Mouse (Mus musculus): ENCODE measurements around the gene Usp4. TPM values are rescaled to one million over a fixed set of nuclear protein-coding genes. Genes with fewer than 3 reads are reported as not detected.

Usp4 gene
- total and polyA plus RNA-seq, 2 experiments from 2014 or later = 112 to 134 TPM

DNA sequence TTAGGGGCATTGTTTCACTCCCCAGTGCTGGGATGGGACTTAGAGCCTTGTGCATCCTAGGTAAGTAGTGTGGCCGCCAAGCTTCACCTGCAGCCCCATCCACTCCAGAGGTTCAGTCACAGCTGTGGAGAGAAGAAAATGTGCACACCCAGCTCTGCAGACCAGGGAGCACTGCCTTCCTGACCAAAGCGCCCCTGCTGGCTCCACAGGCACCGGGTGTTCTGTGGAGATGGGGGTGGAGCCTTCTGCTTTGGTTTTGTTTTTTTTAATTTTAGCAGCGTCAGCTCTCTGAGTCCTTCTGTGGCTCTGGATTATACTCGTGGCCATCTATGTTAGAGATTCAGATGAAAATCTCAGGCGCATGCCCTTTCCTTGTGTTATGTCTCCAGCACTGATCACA is 41.6 kb downstream of the Usp4 start:
- H3K4me1 ChIP-seq (ENCODE audit: insufficient read depth) = no peaks in the 10 kb centered on the region
- H3K36me3 ChIP-seq (ENCODE audit: insufficient read depth) = peaks cover 81% of the 10 kb centered on the region
- no peak overlapping the region for H3K4me2 ChIP-seq (ENCODE audit: low read depth)
- H3K9me3 ChIP-seq (ENCODE audit: low read length) = no peaks in the 10 kb centered on the region
- H3K9ac ChIP-seq = no peak overlapping the region
- H3K27me3 ChIP-seq (ENCODE audit: insufficient read depth, low read length) = no peaks in the 10 kb centered on the region
- no peak overlapping the region for H3K4me3 ChIP-seq (ENCODE audit: low read depth, low read length)
- DNase-seq (no peak), ATAC-seq (no peak)
- 79% methylated on average over 6 of the region's 6 CpGs for WGBS
- no peak overlapping the region for H3K27ac ChIP-seq (ENCODE audit: low read depth, low read length)
- no peak for TF ChIP-seq CTCF (IDR thresholded peaks at IDR 0.05; ENCODE audit: low read depth)

- Histone ChIP-seq H3K36me3 (ENCODE audit: insufficient read depth) (peaks cover 59% of the 10 kb centered on the region), H3K9ac (no peak within 1 kb of the TSS), H3K4me1 (ENCODE audit: insufficient read depth) (no peaks in the 10 kb centered on the region), H3K4me3 (ENCODE audit: low read depth, low read length) (no peak within 1 kb of the TSS), H3K27ac (ENCODE audit: low read depth, low read length) (no peak within 1 kb of the TSS), H3K9me3 (ENCODE audit: low read length) (no peaks in the 10 kb centered on the region), H3K4me2 (ENCODE audit: low read depth) (no peak within 1 kb of the TSS), H3K27me3 (ENCODE audit: insufficient read depth, low read length) (no peaks in the 10 kb centered on the region)
- 55% methylated on average over 18 of the region's 18 CpGs for WGBS
- no peak for ATAC-seq
- TF ChIP-seq CTCF (IDR thresholded peaks at IDR 0.05; ENCODE audit: low read depth) = 0 out of 2 replicates have a peak, but pooled peaks have one; percentile 13
- DNase-seq = no peak
Measured at GRCm38 (mm10) chr9:108392676-108393075, 45.0 kb downstream of the Usp4 start, which contains the start of gene 1700102P08Rik. 1700102P08Rik (plus strand) TSS chr9:108392805.

DNA sequence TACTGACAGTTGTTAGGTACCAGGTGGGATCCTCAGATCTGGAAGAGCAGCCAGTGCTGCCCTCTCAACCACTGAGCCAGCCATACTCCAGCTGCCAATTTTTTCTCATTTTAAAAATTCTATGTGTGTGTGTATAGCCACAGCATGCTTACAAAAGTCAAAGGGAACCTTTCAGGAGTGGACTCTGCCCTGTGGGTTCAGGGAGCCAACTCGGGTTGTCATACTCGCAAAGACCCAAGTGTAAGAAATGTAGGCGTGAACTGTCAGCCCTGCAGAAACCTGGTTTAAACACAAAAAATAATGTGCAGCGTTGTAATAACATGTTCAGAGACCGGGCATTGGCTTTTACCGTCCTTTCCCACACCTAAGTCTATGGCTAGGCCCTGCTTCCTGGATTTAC is 46.5 kb downstream of the Usp4 start:
- Histone ChIP-seq H3K9me3 (ENCODE audit: low read length) (no peaks in the 10 kb centered on the region), H3K4me3 (ENCODE audit: low read depth, low read length) (no peak overlapping the region), H3K4me1 (ENCODE audit: insufficient read depth) (no peaks in the 10 kb centered on the region), H3K27ac (ENCODE audit: low read depth, low read length) (no peak overlapping the region), H3K4me2 (ENCODE audit: low read depth) (no peak overlapping the region), H3K9ac (no peak overlapping the region), H3K36me3 (ENCODE audit: insufficient read depth) (peaks cover 44% of the 10 kb centered on the region), H3K27me3 (ENCODE audit: insufficient read depth, low read length) (no peaks in the 10 kb centered on the region)
- 95% methylated on average over 6 of the region's 6 CpGs for WGBS
- TF ChIP-seq CTCF (IDR thresholded peaks at IDR 0.05; ENCODE audit: low read depth) = no peak
- DNase-seq = no peak
- no peak for ATAC-seq

GRCm38 (mm10) chr9:108395427-108395826 is 47.8 kb downstream of the Usp4 start:
- DNase-seq (no peak), ATAC-seq (no peak)
- H3K27me3 ChIP-seq (ENCODE audit: insufficient read depth, low read length) = no peaks in the 10 kb centered on the region
- no peak overlapping the region for H3K27ac ChIP-seq (ENCODE audit: low read depth, low read length)
- WGBS = 100% methylated on average over 1 of the region's 1 CpGs
- H3K36me3 ChIP-seq (ENCODE audit: insufficient read depth) = peaks cover 36% of the 10 kb centered on the region
- no peak overlapping the region for H3K9ac ChIP-seq
- no peak overlapping the region for H3K4me2 ChIP-seq (ENCODE audit: low read depth)
- TF ChIP-seq CTCF (IDR thresholded peaks at IDR 0.05; ENCODE audit: low read depth) = no peak
- H3K4me1 ChIP-seq (ENCODE audit: insufficient read depth) = no peaks in the 10 kb centered on the region
- H3K9me3 ChIP-seq (ENCODE audit: low read length) = no peaks in the 10 kb centered on the region
- no peak overlapping the region for H3K4me3 ChIP-seq (ENCODE audit: low read depth, low read length)

DNA sequence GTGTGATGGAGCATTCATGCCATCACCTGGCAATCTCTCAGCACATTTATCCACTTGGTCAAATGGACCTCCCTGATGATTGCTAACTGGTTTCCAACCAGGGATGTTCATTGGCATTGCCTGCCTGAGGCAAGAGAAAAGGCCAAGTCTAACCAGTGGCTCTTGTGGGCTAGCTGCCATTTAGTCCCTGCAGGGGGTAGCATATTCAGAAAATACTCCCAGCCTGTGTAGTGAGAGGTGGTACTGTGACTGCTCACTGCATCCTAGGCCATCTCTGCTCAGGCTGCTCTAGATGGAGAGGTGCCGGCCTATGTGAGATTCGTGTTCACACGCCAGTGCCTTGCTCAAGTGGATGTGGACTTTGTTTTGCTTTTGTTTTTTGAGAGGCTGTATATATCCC is 50.7 kb downstream of the Usp4 start:
- Histone ChIP-seq H3K9me3 (ENCODE audit: low read length) (no peaks in the 10 kb centered on the region), H3K27ac (ENCODE audit: low read depth, low read length) (no peak overlapping the region), H3K4me1 (ENCODE audit: insufficient read depth) (0 out of 2 replicates have a peak, but pooled peaks cover 8% of the 10 kb centered on the region), H3K4me2 (ENCODE audit: low read depth) (no peak overlapping the region), H3K27me3 (ENCODE audit: insufficient read depth, low read length) (no peaks in the 10 kb centered on the region), H3K9ac (no peak overlapping the region), H3K4me3 (ENCODE audit: low read depth, low read length) (no peak overlapping the region), H3K36me3 (ENCODE audit: insufficient read depth) (peaks cover 8% of the 10 kb centered on the region; the same call in 1 of the 2 replicates)
- no peak for TF ChIP-seq CTCF (IDR thresholded peaks at IDR 0.05; ENCODE audit: low read depth)
- WGBS = 92% methylated on average over 3 of the region's 3 CpGs
- DNase-seq (no peak), ATAC-seq (no peak)

GRCm38 (mm10) chr9:108401186-108401960 is 53.7 kb downstream of the Usp4 start:
- 0 out of 2 replicates have a peak, but pooled peaks cover 8% of the 10 kb centered on the region for H3K4me1 ChIP-seq (ENCODE audit: insufficient read depth)
- WGBS = 20% methylated on average over 7 of the region's 7 CpGs
- H3K4me3 ChIP-seq (ENCODE audit: low read depth, low read length) = no peak overlapping the region
- no peak for TF ChIP-seq CTCF (IDR thresholded peaks at IDR 0.05; ENCODE audit: low read depth)
- peak overlapping the region; percentile 81 for H3K27ac ChIP-seq (ENCODE audit: low read depth, low read length)
- H3K36me3 ChIP-seq (ENCODE audit: insufficient read depth) = no peaks in the 10 kb centered on the region
- H3K9ac ChIP-seq = no peak overlapping the region
- no peaks in the 10 kb centered on the region for H3K27me3 ChIP-seq (ENCODE audit: insufficient read depth, low read length)
- DNase-seq (peak; percentile 58), ATAC-seq (peak; percentile 65)
- no peaks in the 10 kb centered on the region for H3K9me3 ChIP-seq (ENCODE audit: low read length)
- H3K4me2 ChIP-seq (ENCODE audit: low read depth) = no peak overlapping the region

DNA sequence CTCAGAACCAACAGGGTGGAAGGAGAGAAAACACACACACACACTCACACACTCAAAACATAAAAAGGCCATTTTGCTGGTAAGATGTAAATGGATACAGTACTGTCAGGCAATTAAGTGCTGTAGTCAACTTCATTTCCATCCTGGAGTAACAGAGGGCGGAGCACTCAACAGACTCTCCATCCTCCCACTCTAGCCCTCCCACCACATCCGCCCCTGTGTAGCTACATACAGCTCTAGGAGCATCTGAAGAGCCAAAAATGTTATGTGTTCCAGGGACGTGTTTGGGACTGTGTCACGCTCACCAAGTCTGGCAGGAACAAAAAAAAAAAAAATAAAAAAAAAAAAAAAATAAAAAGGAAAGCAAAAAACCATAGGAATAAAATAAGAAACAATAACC is 55.4 kb downstream of the Usp4 start:
- Histone ChIP-seq H3K9ac (no peak overlapping the region), H3K4me2 (ENCODE audit: low read depth) (no peak overlapping the region), H3K27ac (ENCODE audit: low read depth, low read length) (no peak overlapping the region), H3K4me3 (ENCODE audit: low read depth, low read length) (no peak overlapping the region), H3K4me1 (ENCODE audit: insufficient read depth) (0 out of 2 replicates have a peak, but pooled peaks cover 8% of the 10 kb centered on the region), H3K9me3 (ENCODE audit: low read length) (no peaks in the 10 kb centered on the region), H3K36me3 (ENCODE audit: insufficient read depth) (no peaks in the 10 kb centered on the region), H3K27me3 (ENCODE audit: insufficient read depth, low read length) (no peaks in the 10 kb centered on the region)
- 80% methylated on average over 4 of the region's 4 CpGs for WGBS
- TF ChIP-seq CTCF (IDR thresholded peaks at IDR 0.05; ENCODE audit: low read depth) = no peak
- ATAC-seq (no peak), DNase-seq (no peak)

Data from forebrain, postnatal 0 days (tissue).